Mouse (Mus musculus): Measurements from ENCODE around the gene Ckm.

DNA sequence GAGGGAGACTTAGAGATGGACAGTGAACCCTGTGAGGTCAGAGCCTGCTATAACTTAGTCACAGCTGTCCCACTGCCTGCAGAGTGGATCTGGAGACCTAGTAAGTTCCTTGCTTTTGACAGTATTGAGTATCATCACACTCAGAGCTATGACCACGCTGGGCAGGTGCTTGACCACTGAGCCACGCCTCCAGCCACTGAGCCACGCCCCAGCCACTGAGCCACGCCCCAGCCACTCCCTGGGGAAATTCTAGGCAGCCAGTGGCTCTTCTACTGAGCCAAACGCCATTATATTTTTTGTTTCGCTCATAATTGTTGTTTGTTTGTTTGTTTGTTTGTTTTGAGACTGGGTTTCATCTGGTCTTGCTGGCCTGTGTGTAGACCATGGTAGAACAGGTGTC lies 63.1 kb downstream of the Ckm start:
- TF ChIP-seq CTCF (IDR thresholded peaks at IDR 0.05; ENCODE audit: low read depth) (no peak), EP300 (IDR thresholded peaks at IDR 0.05; ENCODE audit: low read depth) (no peak)

All from liver, embryonic 14.5 days (tissue).